Mouse (Mus musculus) kidney, adult 9 months (tissue): Measurements from ENCODE around the gene Rnf212b.

Experiments used
- DNase-seq: peaks from one replicate; pipeline ENCODE4 v3.0.0; 2022

The Rnf212b gene

GRCm38 (mm10) chr14:54799686-54800085 is 14.3 kb upstream of the Rnf212b start:
- no peak for DNase-seq

GRCm38 (mm10) chr14:54802428-54802827 is 11.5 kb upstream of the Rnf212b start:
- DNase-seq = no peak

GRCm38 (mm10) chr14:54806124-54806523 is 7.8 kb upstream of the Rnf212b start:
- DNase-seq = peak; percentile 59

- no peak for DNase-seq
Measured at GRCm38 (mm10) chr14:54808718-54809667, 4.9 kb upstream of the Rnf212b start.

- DNase-seq = no peak
Measured at GRCm38 (mm10) chr14:54809668-54810033, 4.3 kb upstream of the Rnf212b start.

GRCm38 (mm10) chr14:54815737-54816136 is 1.8 kb downstream of the Rnf212b start:
- no peak for DNase-seq

GRCm38 (mm10) chr14:54817791-54818190 is 3.9 kb downstream of the Rnf212b start:
- DNase-seq = peak; percentile 68

GRCm38 (mm10) chr14:54822301-54822700 is 8.4 kb downstream of the Rnf212b start:
- peak; percentile 64 for DNase-seq

GRCm38 (mm10) chr14:54823716-54824115 is 9.8 kb downstream of the Rnf212b start:
- DNase-seq = peak; percentile 83

- DNase-seq = peak; percentile 71
Measured at GRCm38 (mm10) chr14:54843461-54843860, 29.5 kb downstream of the Rnf212b start.

GRCm38 (mm10) chr14:54855726-54856125 is 41.8 kb downstream of the Rnf212b start:
- DNase-seq = no peak

- no peak for DNase-seq
Measured at GRCm38 (mm10) chr14:54856703-54857102, 42.8 kb downstream of the Rnf212b start.

GRCm38 (mm10) chr14:54857891-54858290 is 44.0 kb downstream of the Rnf212b start:
- DNase-seq = no peak

GRCm38 (mm10) chr14:54860511-54860910 is 46.6 kb downstream of the Rnf212b start:
- peak; percentile 73 for DNase-seq

GRCm38 (mm10) chr14:54863501-54864312 is 49.8 kb downstream of the Rnf212b start:
- DNase-seq = peak; percentile 94

- no peak for DNase-seq
Measured at GRCm38 (mm10) chr14:54864313-54865036, 50.5 kb downstream of the Rnf212b start.

- no peak for DNase-seq
Measured at GRCm38 (mm10) chr14:54865626-54866025, 51.7 kb downstream of the Rnf212b start.

- no peak for DNase-seq
Measured at GRCm38 (mm10) chr14:54866268-54866667, 52.3 kb downstream of the Rnf212b start.

GRCm38 (mm10) chr14:54866936-54867335 is 53.0 kb downstream of the Rnf212b start:
- no peak for DNase-seq

- no peak for DNase-seq
Measured at GRCm38 (mm10) chr14:54868026-54868425, 54.1 kb downstream of the Rnf212b start.

GRCm38 (mm10) chr14:54870861-54871260 is 56.9 kb downstream of the Rnf212b start, which contains the start of gene Homez:
Gene Homez (minus strand): TSS chr14:54870961.
- DNase-seq = no peak

GRCm38 (mm10) chr14:54874165-54874564 is 60.2 kb downstream of the Rnf212b start:
- no peak for DNase-seq
